Mouse (Mus musculus) layer of hippocampus, adult 9-10 months (tissue): Measurements from ENCODE around the gene Iars2.

Source experiments
- DNase-seq: peaks from one replicate; pipeline ENCODE4 v3.0.0; 2022; ENCODE audit warnings: low spot score

The Iars2 gene

GRCm38 (mm10) chr1:185279288-185279687 is 49.9 kb downstream of the Iars2 start:
- DNase-seq: no peak

GRCm38 (mm10) chr1:185277022-185277421 is 52.2 kb downstream of the Iars2 start:
- DNase-seq: no peak

GRCm38 (mm10) chr1:185275976-185276375 is 53.2 kb downstream of the Iars2 start:
- no peak for DNase-seq

- no peak for DNase-seq
Observed at GRCm38 (mm10) chr1:185274819-185275545, 54.2 kb downstream of the Iars2 start.

GRCm38 (mm10) chr1:185271373-185271772 is 57.8 kb downstream of the Iars2 start:
- DNase-seq: no peak

- DNase-seq: no peak
Observed at GRCm38 (mm10) chr1:185270403-185271097, 58.6 kb downstream of the Iars2 start.

GRCm38 (mm10) chr1:185268675-185269074 is 60.5 kb downstream of the Iars2 start:
- DNase-seq: no peak

- DNase-seq: no peak
Observed at GRCm38 (mm10) chr1:185262565-185262964, 66.6 kb downstream of the Iars2 start.

- DNase-seq: no peak
Observed at GRCm38 (mm10) chr1:185256753-185257152, 72.4 kb downstream of the Iars2 start.

- DNase-seq: no peak
Observed at GRCm38 (mm10) chr1:185255336-185255735, 73.9 kb downstream of the Iars2 start.

- DNase-seq: peak; percentile 65
Observed at GRCm38 (mm10) chr1:185253140-185253892, 75.9 kb downstream of the Iars2 start.

- DNase-seq: no peak
Observed at GRCm38 (mm10) chr1:185252351-185252750, 76.8 kb downstream of the Iars2 start.

GRCm38 (mm10) chr1:185248728-185249127 is 80.5 kb downstream of the Iars2 start:
- DNase-seq: no peak

GRCm38 (mm10) chr1:185247429-185248085 is 81.6 kb downstream of the Iars2 start:
- no peak for DNase-seq

- no peak for DNase-seq
Observed at GRCm38 (mm10) chr1:185245456-185245855, 83.7 kb downstream of the Iars2 start.

- no peak for DNase-seq
Observed at GRCm38 (mm10) chr1:185243013-185243412, 86.2 kb downstream of the Iars2 start.

- DNase-seq: no peak
Observed at GRCm38 (mm10) chr1:185236530-185236929, 92.7 kb downstream of the Iars2 start.

- no peak for DNase-seq
Observed at GRCm38 (mm10) chr1:185235837-185236236, 93.4 kb downstream of the Iars2 start.
